ENCODE assay signal across 8 mouse cellular contexts in genomic region chr10:59942847-59943420, GRCm38 (mm10). TPM values are rescaled to one million over a fixed set of nuclear protein-coding genes. Genes with fewer than 3 reads are reported as not detected.
A peak's percentile ranks its signal among the peaks of the same experiment; 100 is the strongest.
DNase-seq lines count a peak whose midpoint lies in the region; ATAC-seq lines count a peak whose summit lies in the region.

No protein-coding gene starts in this region.

- H3K27ac ChIP-seq in embryonic facial prominence, embryonic 10.5 days (replicated peaks), result peak overlapping the region; percentile 78
- peak overlapping the region; percentile 81 for H3K27ac ChIP-seq in heart, embryonic 10.5 days
- peak overlapping the region; percentile 53 for H3K27ac ChIP-seq in kidney, embryonic 14.5 days (ENCODE audit: low read depth, low read length)
- H3K27ac ChIP-seq in liver, embryonic 12.5 days, result no peak overlapping the region
- peak overlapping the region; percentile 64 for H3K27ac ChIP-seq in neural tube, embryonic 13.5 days (replicated peaks)

- no peaks in the 10 kb centered on the region for H3K9me3 ChIP-seq in embryonic facial prominence, embryonic 10.5 days
- no peaks in the 10 kb centered on the region for H3K9me3 ChIP-seq in heart, embryonic 10.5 days
- H3K9me3 ChIP-seq in kidney, embryonic 14.5 days (ENCODE audit: control insufficient read depth, low read length), result no peaks in the 10 kb centered on the region
- H3K9me3 ChIP-seq in liver, embryonic 12.5 days (replicated peaks), result 0 out of 2 replicates have a peak, but pooled peaks cover 2% of the 10 kb centered on the region
- H3K9me3 ChIP-seq in neural tube, embryonic 13.5 days, result no peaks in the 10 kb centered on the region

- peak; percentile 64 for DNase-seq in thymus, postnatal 0 days (ENCODE audit: low spot score)
- no peak for DNase-seq in thymus, postnatal 36 days
- peak; percentile 58 for DNase-seq in embryonic facial prominence, embryonic 10.5 days (ENCODE audit: low spot score)
- DNase-seq in heart, embryonic 10.5 days (ENCODE audit: low spot score), result no peak

- peaks cover 30% of the 10 kb centered on the region for H3K4me1 ChIP-seq in embryonic facial prominence, embryonic 10.5 days
- H3K4me1 ChIP-seq in heart, embryonic 10.5 days, result peaks cover 23% of the 10 kb centered on the region
- H3K4me1 ChIP-seq in kidney, embryonic 14.5 days (ENCODE audit: control insufficient read depth, insufficient read depth, low read length), result peaks cover 11% of the 10 kb centered on the region
- H3K4me1 ChIP-seq in liver, embryonic 12.5 days, result peaks cover 18% of the 10 kb centered on the region
- peaks cover 25% of the 10 kb centered on the region for H3K4me1 ChIP-seq in neural tube, embryonic 13.5 days (replicated peaks)

- H3K36me3 ChIP-seq in embryonic facial prominence, embryonic 10.5 days (replicated peaks), result no peaks in the 10 kb centered on the region
- no peaks in the 10 kb centered on the region for H3K36me3 ChIP-seq in heart, embryonic 10.5 days
- no peaks in the 10 kb centered on the region for H3K36me3 ChIP-seq in kidney, embryonic 14.5 days (ENCODE audit: control insufficient read depth, insufficient read depth, low read length)
- H3K36me3 ChIP-seq in liver, embryonic 12.5 days, result no peaks in the 10 kb centered on the region
- no peaks in the 10 kb centered on the region for H3K36me3 ChIP-seq in neural tube, embryonic 13.5 days

- H3K9ac ChIP-seq in kidney, embryonic 14.5 days (ENCODE audit: low read depth, low read length), result peak overlapping the region; percentile 52
- no peak overlapping the region for H3K9ac ChIP-seq in liver, embryonic 12.5 days
- H3K9ac ChIP-seq in neural tube, embryonic 13.5 days, result peak overlapping the region; percentile 68

- WGBS in embryonic facial prominence, embryonic 10.5 days, result 2% methylated on average over 16 of the region's 16 CpGs
- WGBS in heart, embryonic 10.5 days, result under 1% methylated on average over 16 of the region's 16 CpGs
- WGBS in kidney, embryonic 14.5 days, result 3% methylated on average over 16 of the region's 16 CpGs
- 6% methylated on average over 16 of the region's 16 CpGs for WGBS in liver, embryonic 12.5 days (ENCODE audit: insufficient replicate concordance)
- 1% methylated on average over 16 of the region's 16 CpGs for WGBS in neural tube, embryonic 13.5 days

- H3K4me2 ChIP-seq in kidney, embryonic 14.5 days (replicated peaks; ENCODE audit: low read depth, low read length), result peak overlapping the region; percentile 50
- peak overlapping the region; percentile 44 for H3K4me2 ChIP-seq in liver, embryonic 12.5 days
- H3K4me2 ChIP-seq in neural tube, embryonic 13.5 days, result peak overlapping the region; percentile 51

- ATAC-seq in kidney, embryonic 14.5 days (ENCODE audit: low FRiP score, low TSS enrichment), result peak; percentile 74; the same call in 1 of the 2 replicates
- ATAC-seq in liver, embryonic 12.5 days, result peak; percentile 36; the same call in 1 of the 2 replicates
- ATAC-seq in neural tube, embryonic 13.5 days (ENCODE audit: low read depth), result peak; percentile 64
- no peak for ATAC-seq in monocyte, adult 5-6 weeks (replicated peaks; ENCODE audit: insufficient number of reproducible peaks, low FRiP score, low TSS enrichment, poor library complexity, severe bottlenecking)

- H3K4me3 ChIP-seq in embryonic facial prominence, embryonic 10.5 days, result peak overlapping the region; percentile 45
- H3K4me3 ChIP-seq in heart, embryonic 10.5 days, result peak overlapping the region; percentile 46
- peak overlapping the region; percentile 21 for H3K4me3 ChIP-seq in kidney, embryonic 14.5 days (ENCODE audit: low read length)
- peak overlapping the region; percentile 5; the same call in 1 of the 2 replicates for H3K4me3 ChIP-seq in liver, embryonic 12.5 days
- peak overlapping the region; percentile 20 for H3K4me3 ChIP-seq in neural tube, embryonic 13.5 days

- H3K27me3 ChIP-seq in embryonic facial prominence, embryonic 10.5 days (replicated peaks; ENCODE audit: low read depth, poor library complexity, severe bottlenecking), result 0 out of 2 replicates have a peak, but pooled peaks cover 8% of the 10 kb centered on the region
- H3K27me3 ChIP-seq in heart, embryonic 10.5 days (ENCODE audit: insufficient read depth, poor library complexity, severe bottlenecking), result 0 out of 2 replicates have a peak, but pooled peaks cover 3% of the 10 kb centered on the region
- H3K27me3 ChIP-seq in kidney, embryonic 14.5 days (ENCODE audit: control insufficient read depth, insufficient read depth, low read length), result no peaks in the 10 kb centered on the region
- H3K27me3 ChIP-seq in liver, embryonic 12.5 days (replicated peaks), result peaks cover 38% of the 10 kb centered on the region
- H3K27me3 ChIP-seq in neural tube, embryonic 13.5 days, result no peaks in the 10 kb centered on the region

RNA-seq across cellular contexts. Expression of gene Ddit4, which starts 8.7 kb away (rescaled TPM):
- polyA plus RNA-seq in thymus, postnatal 0 days (2015; fragmentation: Nextera tagmentation; extraction: Ambion mirVana), result 50.6 and 54.7 TPM in 2 replicates
- 35.9 and 42.0 TPM in 2 replicates for polyA plus RNA-seq in embryonic facial prominence, embryonic 10.5 days (2016; fragmentation: Nextera tagmentation; extraction: Ambion mirVana)
- polyA plus RNA-seq in heart, embryonic 10.5 days (2016; fragmentation: Nextera tagmentation; extraction: Ambion mirVana), result 17.6 and 32.8 TPM in 2 replicates
- polyA plus RNA-seq in kidney, embryonic 14.5 days (2014; fragmentation: Nextera tagmentation; extraction: Ambion mirVana), result 1.8 and 2.9 TPM in 2 replicates
- polyA plus RNA-seq in liver, embryonic 12.5 days (2016; fragmentation: Nextera tagmentation; extraction: Ambion mirVana), result 5.4 and 6.9 TPM in 2 replicates
- polyA plus RNA-seq in neural tube, embryonic 13.5 days (2015; fragmentation: Nextera tagmentation; extraction: Ambion mirVana), result 72.8 and 78.2 TPM in 2 replicates
- total RNA-seq in monocyte, adult 5-6 weeks (2017), result 29.5 to 34.2 TPM (median 34.2 TPM) in 3 replicates

RNA-seq across cellular contexts. Expression of gene Ascc1, which starts 59.7 kb away (rescaled TPM):
- 38.5 and 43.2 TPM in 2 replicates for polyA plus RNA-seq in thymus, postnatal 0 days (2015; fragmentation: Nextera tagmentation; extraction: Ambion mirVana)
- 35.8 and 41.8 TPM in 2 replicates for polyA plus RNA-seq in embryonic facial prominence, embryonic 10.5 days (2016; fragmentation: Nextera tagmentation; extraction: Ambion mirVana)
- 33.0 and 36.2 TPM in 2 replicates for polyA plus RNA-seq in heart, embryonic 10.5 days (2016; fragmentation: Nextera tagmentation; extraction: Ambion mirVana)
- polyA plus RNA-seq in kidney, embryonic 14.5 days (2014; fragmentation: Nextera tagmentation; extraction: Ambion mirVana), result 45.8 and 47.4 TPM in 2 replicates
- polyA plus RNA-seq in liver, embryonic 12.5 days (2016; fragmentation: Nextera tagmentation; extraction: Ambion mirVana), result 22.6 and 23.4 TPM in 2 replicates
- 41.7 and 44.5 TPM in 2 replicates for polyA plus RNA-seq in neural tube, embryonic 13.5 days (2015; fragmentation: Nextera tagmentation; extraction: Ambion mirVana)
- total RNA-seq in monocyte, adult 5-6 weeks (2017), result 13.0 to 19.4 TPM (median 18.4 TPM) in 3 replicates

Comparison
In these comparisons a context has a peak if more than half of its experiments do, and no peak if none do; other contexts are left out.
1. DNase-seq: peak in thymus, postnatal 0 days (single experiment) and embryonic facial prominence, embryonic 10.5 days (single experiment); none in thymus, postnatal 36 days (0 of 2) and heart, embryonic 10.5 days (single experiment).
2. Peak in every context shown above with its lines, with median percentiles within 50 percentile points of each other: H3K4me3 ChIP-seq and H3K4me2 ChIP-seq.